Mouse (Mus musculus): ENCODE data around the gene Cntn3. TPM values are rescaled to one million over a fixed set of nuclear protein-coding genes. Genes with fewer than 3 reads are reported as not detected.

Gene Cntn3
- polyA plus RNA-seq, 1 experiment, result 4.8 TPM

- TF ChIP-seq POLR2A (IDR thresholded peaks at IDR 0.05; ENCODE audit: borderline replicate concordance, insufficient read depth, low read length), result no peak
- no peak for TF ChIP-seq CTCF (IDR thresholded peaks at IDR 0.05; ENCODE audit: borderline replicate concordance, insufficient read depth, low read depth, low read length)
- Histone ChIP-seq H3K27ac (ENCODE audit: insufficient read depth, low read length) (no peak overlapping the region), H3K4me1 (ENCODE audit: control insufficient read depth, insufficient read depth, low read length) (no peaks in the 10 kb centered on the region), H3K27me3 (ENCODE audit: control insufficient read depth, insufficient read depth, low read length) (no peaks in the 10 kb centered on the region), H3K4me3 (replicated peaks; ENCODE audit: insufficient read depth, low read depth, low read length) (no peak overlapping the region)
- WGBS, result 24% methylated on average over 1 of the region's 1 CpGs
- no peak for DNase-seq
Measured at GRCm38 (mm10) chr6:102427549-102427948, 145.4 kb downstream of the Cntn3 start.

- no peaks in the 10 kb centered on the region for H3K27me3 ChIP-seq (ENCODE audit: control insufficient read depth, insufficient read depth, low read length)
- H3K4me1 ChIP-seq (ENCODE audit: control insufficient read depth, insufficient read depth, low read length), result no peaks in the 10 kb centered on the region
- TF ChIP-seq CTCF (IDR thresholded peaks at IDR 0.05; ENCODE audit: borderline replicate concordance, insufficient read depth, low read depth, low read length), result no peak
- no peak for TF ChIP-seq POLR2A (IDR thresholded peaks at IDR 0.05; ENCODE audit: borderline replicate concordance, insufficient read depth, low read length)
- no peak for DNase-seq
- WGBS, result 24% methylated on average over 1 of the region's 1 CpGs
- no peak overlapping the region for H3K27ac ChIP-seq (ENCODE audit: insufficient read depth, low read length)
- H3K4me3 ChIP-seq (replicated peaks; ENCODE audit: insufficient read depth, low read depth, low read length), result no peak overlapping the region
Measured at GRCm38 (mm10) chr6:102421781-102422180, 151.1 kb downstream of the Cntn3 start.

- H3K4me3 ChIP-seq (replicated peaks; ENCODE audit: insufficient read depth, low read depth, low read length), result no peak overlapping the region
- TF ChIP-seq POLR2A (IDR thresholded peaks at IDR 0.05; ENCODE audit: borderline replicate concordance, insufficient read depth, low read length) (no peak), CTCF (IDR thresholded peaks at IDR 0.05; ENCODE audit: borderline replicate concordance, insufficient read depth, low read depth, low read length) (no peak)
- H3K27me3 ChIP-seq (ENCODE audit: control insufficient read depth, insufficient read depth, low read length), result no peaks in the 10 kb centered on the region
- DNase-seq, result no peak
- no peak overlapping the region for H3K27ac ChIP-seq (ENCODE audit: insufficient read depth, low read length)
- no peaks in the 10 kb centered on the region for H3K4me1 ChIP-seq (ENCODE audit: control insufficient read depth, insufficient read depth, low read length)
- 92% methylated on average over 4 of the region's 4 CpGs for WGBS
Measured at GRCm38 (mm10) chr6:102388590-102388989, 184.3 kb downstream of the Cntn3 start.

- no peaks in the 10 kb centered on the region for H3K4me1 ChIP-seq (ENCODE audit: control insufficient read depth, insufficient read depth, low read length)
- no peak overlapping the region for H3K4me3 ChIP-seq (replicated peaks; ENCODE audit: insufficient read depth, low read depth, low read length)
- 3% methylated on average over 1 of the region's 1 CpGs for WGBS
- no peaks in the 10 kb centered on the region for H3K27me3 ChIP-seq (ENCODE audit: control insufficient read depth, insufficient read depth, low read length)
- no peak overlapping the region for H3K27ac ChIP-seq (ENCODE audit: insufficient read depth, low read length)
- DNase-seq, result no peak
- no peak for TF ChIP-seq POLR2A (IDR thresholded peaks at IDR 0.05; ENCODE audit: borderline replicate concordance, insufficient read depth, low read length)
- no peak for TF ChIP-seq CTCF (IDR thresholded peaks at IDR 0.05; ENCODE audit: borderline replicate concordance, insufficient read depth, low read depth, low read length)
Measured at GRCm38 (mm10) chr6:102372112-102372511, 200.8 kb downstream of the Cntn3 start.

GRCm38 (mm10) chr6:102363880-102364279, 209.0 kb downstream of the Cntn3 start:
- Histone ChIP-seq H3K27ac (ENCODE audit: insufficient read depth, low read length) (no peak overlapping the region), H3K27me3 (ENCODE audit: control insufficient read depth, insufficient read depth, low read length) (no peaks in the 10 kb centered on the region; the same call in 1 of the 2 replicates), H3K4me1 (ENCODE audit: control insufficient read depth, insufficient read depth, low read length) (no peaks in the 10 kb centered on the region; the same call in 1 of the 2 replicates), H3K4me3 (replicated peaks; ENCODE audit: insufficient read depth, low read depth, low read length) (no peak overlapping the region)
- no peak for DNase-seq
- TF ChIP-seq POLR2A (IDR thresholded peaks at IDR 0.05; ENCODE audit: borderline replicate concordance, insufficient read depth, low read length) (no peak), CTCF (IDR thresholded peaks at IDR 0.05; ENCODE audit: borderline replicate concordance, insufficient read depth, low read depth, low read length) (no peak)

- 38% methylated on average over 3 of the region's 3 CpGs for WGBS
Measured at GRCm38 (mm10) chr6:102363291-102363832, 209.5 kb downstream of the Cntn3 start.

GRCm38 (mm10) chr6:102332144-102332543, 240.8 kb downstream of the Cntn3 start:
- TF ChIP-seq CTCF (IDR thresholded peaks at IDR 0.05; ENCODE audit: borderline replicate concordance, insufficient read depth, low read depth, low read length), result no peak
- no peak for TF ChIP-seq POLR2A (IDR thresholded peaks at IDR 0.05; ENCODE audit: borderline replicate concordance, insufficient read depth, low read length)
- 47% methylated on average over 3 of the region's 3 CpGs for WGBS
- no peak overlapping the region for H3K27ac ChIP-seq (ENCODE audit: insufficient read depth, low read length)
- H3K27me3 ChIP-seq (ENCODE audit: control insufficient read depth, insufficient read depth, low read length), result no peaks in the 10 kb centered on the region
- H3K4me3 ChIP-seq (replicated peaks; ENCODE audit: insufficient read depth, low read depth, low read length), result no peak overlapping the region
- DNase-seq, result no peak
- H3K4me1 ChIP-seq (ENCODE audit: control insufficient read depth, insufficient read depth, low read length), result no peaks in the 10 kb centered on the region

More at GRCm38 (mm10) chr6:102363291-102363832, 209.5 kb downstream of the Cntn3 start:
- H3K4me3 ChIP-seq (replicated peaks; ENCODE audit: insufficient read depth, low read depth, low read length), result no peak overlapping the region
- no peak for DNase-seq
- no peaks in the 10 kb centered on the region; the same call in 1 of the 2 replicates for H3K27me3 ChIP-seq (ENCODE audit: control insufficient read depth, insufficient read depth, low read length)
- no peak overlapping the region for H3K27ac ChIP-seq (ENCODE audit: insufficient read depth, low read length)
- TF ChIP-seq CTCF (IDR thresholded peaks at IDR 0.05; ENCODE audit: borderline replicate concordance, insufficient read depth, low read depth, low read length), result no peak
- no peaks in the 10 kb centered on the region; the same call in 1 of the 2 replicates for H3K4me1 ChIP-seq (ENCODE audit: control insufficient read depth, insufficient read depth, low read length)

- DNase-seq, result no peak
Measured at GRCm38 (mm10) chr6:102326711-102327110, 246.2 kb downstream of the Cntn3 start.

More at GRCm38 (mm10) chr6:102326711-102327110, 246.2 kb downstream of the Cntn3 start:
- Histone ChIP-seq H3K4me1 (ENCODE audit: control insufficient read depth, insufficient read depth, low read length) (no peaks in the 10 kb centered on the region), H3K27me3 (ENCODE audit: control insufficient read depth, insufficient read depth, low read length) (no peaks in the 10 kb centered on the region), H3K27ac (ENCODE audit: insufficient read depth, low read length) (no peak overlapping the region), H3K4me3 (replicated peaks; ENCODE audit: insufficient read depth, low read depth, low read length) (no peak overlapping the region)
- no peak for TF ChIP-seq POLR2A (IDR thresholded peaks at IDR 0.05; ENCODE audit: borderline replicate concordance, insufficient read depth, low read length)
- no peak for TF ChIP-seq CTCF (IDR thresholded peaks at IDR 0.05; ENCODE audit: borderline replicate concordance, insufficient read depth, low read depth, low read length)
- WGBS, result 59% methylated on average over 2 of the region's 2 CpGs

All from cerebellum, adult 2 months (tissue).